Mouse (Mus musculus): Measurements from ENCODE around the gene Prpf40b. TPM values are rescaled to one million over a fixed set of nuclear protein-coding genes. Genes with fewer than 3 reads are reported as not detected.
A peak's percentile ranks its signal among the peaks of the same experiment; 100 is the strongest.

The Prpf40b gene
- polyA plus RNA-seq, 1 experiment from 2014 or later: 30.5 TPM

GRCm38 (mm10) chr15:99253772-99254171, 41.1 kb upstream of the Prpf40b start:
- H3K4me2 ChIP-seq: 0 out of 2 replicates have a peak overlapping the region, but pooled peaks have one; percentile 94

GRCm38 (mm10) chr15:99254477-99255005, 40.3 kb upstream of the Prpf40b start:
- no peak for ATAC-seq (replicated peaks; ENCODE audit: low FRiP score)
- 87% methylated on average over 2 of the region's 2 CpGs for WGBS

More at GRCm38 (mm10) chr15:99253772-99254171, 41.1 kb upstream of the Prpf40b start:
- no peak for DNase-seq (ENCODE audit: low spot score)
- Histone ChIP-seq H3K27ac (ENCODE audit: low read depth, low read length) (no peak overlapping the region), H3K9me3 (ENCODE audit: control insufficient read depth, low read length) (no peaks in the 10 kb centered on the region), H3K27me3 (replicated peaks; ENCODE audit: control insufficient read depth, insufficient read depth, low read length) (no peaks in the 10 kb centered on the region), H3K4me3 (ENCODE audit: low read depth, low read length) (no peak overlapping the region), H3K36me3 (ENCODE audit: control insufficient read depth, insufficient read depth, low read length) (no peaks in the 10 kb centered on the region), H3K9ac (ENCODE audit: low read depth, low read length) (no peak overlapping the region), H3K4me1 (replicated peaks; ENCODE audit: control insufficient read depth, insufficient read depth, low read length) (peaks cover 11% of the 10 kb centered on the region)
- 89% methylated on average over 6 of the region's 6 CpGs for WGBS
- no peak for ATAC-seq (replicated peaks; ENCODE audit: low FRiP score)

GRCm38 (mm10) chr15:99255241-99255749, 39.6 kb upstream of the Prpf40b start:
- Histone ChIP-seq H3K4me2 (no peak overlapping the region), H3K9ac (ENCODE audit: low read depth, low read length) (no peak overlapping the region), H3K4me3 (ENCODE audit: low read depth, low read length) (no peak overlapping the region), H3K36me3 (ENCODE audit: control insufficient read depth, insufficient read depth, low read length) (no peaks in the 10 kb centered on the region), H3K9me3 (ENCODE audit: control insufficient read depth, low read length) (no peaks in the 10 kb centered on the region), H3K4me1 (replicated peaks; ENCODE audit: control insufficient read depth, insufficient read depth, low read length) (peaks cover 14% of the 10 kb centered on the region), H3K27me3 (replicated peaks; ENCODE audit: control insufficient read depth, insufficient read depth, low read length) (no peaks in the 10 kb centered on the region), H3K27ac (ENCODE audit: low read depth, low read length) (no peak overlapping the region)
- DNase-seq (ENCODE audit: low spot score) (no peak), ATAC-seq (replicated peaks; ENCODE audit: low FRiP score) (no peak)
- 83% methylated on average over 6 of the region's 6 CpGs for WGBS

More at GRCm38 (mm10) chr15:99254477-99255005, 40.3 kb upstream of the Prpf40b start:
- Histone ChIP-seq H3K27ac (ENCODE audit: low read depth, low read length) (no peak overlapping the region), H3K9me3 (ENCODE audit: control insufficient read depth, low read length) (no peaks in the 10 kb centered on the region), H3K4me3 (ENCODE audit: low read depth, low read length) (no peak overlapping the region), H3K4me1 (replicated peaks; ENCODE audit: control insufficient read depth, insufficient read depth, low read length) (peaks cover 11% of the 10 kb centered on the region), H3K9ac (ENCODE audit: low read depth, low read length) (no peak overlapping the region), H3K36me3 (ENCODE audit: control insufficient read depth, insufficient read depth, low read length) (no peaks in the 10 kb centered on the region), H3K27me3 (replicated peaks; ENCODE audit: control insufficient read depth, insufficient read depth, low read length) (no peaks in the 10 kb centered on the region), H3K4me2 (no peak overlapping the region)
- no peak for DNase-seq (ENCODE audit: low spot score)

GRCm38 (mm10) chr15:99259167-99259729, 35.6 kb upstream of the Prpf40b start:
- Histone ChIP-seq H3K27me3 (replicated peaks; ENCODE audit: control insufficient read depth, insufficient read depth, low read length) (no peaks in the 10 kb centered on the region), H3K4me3 (ENCODE audit: low read depth, low read length) (no peak overlapping the region), H3K4me1 (replicated peaks; ENCODE audit: control insufficient read depth, insufficient read depth, low read length) (peaks cover 4% of the 10 kb centered on the region), H3K9me3 (ENCODE audit: control insufficient read depth, low read length) (no peaks in the 10 kb centered on the region), H3K36me3 (ENCODE audit: control insufficient read depth, insufficient read depth, low read length) (no peaks in the 10 kb centered on the region), H3K4me2 (peak overlapping the region; percentile 81), H3K27ac (ENCODE audit: low read depth, low read length) (no peak overlapping the region), H3K9ac (ENCODE audit: low read depth, low read length) (no peak overlapping the region)
- DNase-seq (ENCODE audit: low spot score): no peak
- 59% methylated on average over 8 of the region's 8 CpGs for WGBS
- peak; percentile 67 for ATAC-seq (replicated peaks; ENCODE audit: low FRiP score)

DNA sequence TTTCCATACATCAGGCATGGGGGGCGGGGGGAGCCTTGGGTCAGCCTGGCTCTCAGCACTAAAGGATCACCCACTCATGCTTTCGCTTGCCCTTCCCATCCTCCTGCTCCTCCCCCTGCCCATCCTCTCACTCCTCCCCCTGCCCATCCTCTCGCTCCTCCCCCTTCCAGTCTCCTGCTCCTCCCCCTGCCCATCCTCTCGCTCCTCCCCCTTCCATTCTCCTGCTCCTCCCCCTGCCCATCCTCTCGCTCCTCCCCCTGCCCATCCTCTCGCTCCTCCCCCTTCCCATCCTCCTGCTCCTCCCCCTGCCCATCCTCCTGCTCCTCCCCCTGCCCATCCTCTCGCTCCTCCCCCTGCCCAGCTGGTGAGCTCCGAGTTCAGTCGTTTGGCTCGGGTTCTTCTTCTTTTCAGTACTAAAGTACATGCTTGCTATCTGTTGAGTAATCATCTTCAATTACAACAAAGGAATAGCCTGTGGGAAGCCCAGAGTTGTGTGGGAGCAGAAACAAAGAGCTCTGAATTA, 35.1 kb upstream of the Prpf40b start:
- H3K9ac ChIP-seq (ENCODE audit: low read depth, low read length): no peak overlapping the region

GRCm38 (mm10) chr15:99262702-99263101, 32.2 kb upstream of the Prpf40b start:
- no peak overlapping the region for H3K27ac ChIP-seq (ENCODE audit: low read depth, low read length)
- no peak overlapping the region for H3K4me3 ChIP-seq (ENCODE audit: low read depth, low read length)
- no peak for DNase-seq (ENCODE audit: low spot score)
- ATAC-seq (replicated peaks; ENCODE audit: low FRiP score): no peak
- no peak overlapping the region for H3K9ac ChIP-seq (ENCODE audit: low read depth, low read length)
- no peaks in the 10 kb centered on the region for H3K9me3 ChIP-seq (ENCODE audit: control insufficient read depth, low read length)
- H3K36me3 ChIP-seq (ENCODE audit: control insufficient read depth, insufficient read depth, low read length): no peaks in the 10 kb centered on the region
- 71% methylated on average over 10 of the region's 10 CpGs for WGBS
- H3K4me2 ChIP-seq: no peak overlapping the region
- peaks cover 4% of the 10 kb centered on the region for H3K4me1 ChIP-seq (replicated peaks; ENCODE audit: control insufficient read depth, insufficient read depth, low read length)
- H3K27me3 ChIP-seq (replicated peaks; ENCODE audit: control insufficient read depth, insufficient read depth, low read length): no peaks in the 10 kb centered on the region

More for the DNA sequence above, 35.1 kb upstream of the Prpf40b start:
- 1% methylated on average over 8 of the region's 10 CpGs for WGBS
- H3K9me3 ChIP-seq (ENCODE audit: control insufficient read depth, low read length): no peaks in the 10 kb centered on the region
- ATAC-seq (replicated peaks; ENCODE audit: low FRiP score) (peak; percentile 71), DNase-seq (ENCODE audit: low spot score) (peak; percentile 77)
- peak overlapping the region; percentile 40 for H3K4me3 ChIP-seq (ENCODE audit: low read depth, low read length)
- no peaks in the 10 kb centered on the region for H3K27me3 ChIP-seq (replicated peaks; ENCODE audit: control insufficient read depth, insufficient read depth, low read length)
- H3K36me3 ChIP-seq (ENCODE audit: control insufficient read depth, insufficient read depth, low read length): no peaks in the 10 kb centered on the region
- no peak overlapping the region; the same call in 1 of the 2 replicates for H3K27ac ChIP-seq (ENCODE audit: low read depth, low read length)
- peak overlapping the region; percentile 81 for H3K4me2 ChIP-seq
- peaks cover 4% of the 10 kb centered on the region for H3K4me1 ChIP-seq (replicated peaks; ENCODE audit: control insufficient read depth, insufficient read depth, low read length)

DNA sequence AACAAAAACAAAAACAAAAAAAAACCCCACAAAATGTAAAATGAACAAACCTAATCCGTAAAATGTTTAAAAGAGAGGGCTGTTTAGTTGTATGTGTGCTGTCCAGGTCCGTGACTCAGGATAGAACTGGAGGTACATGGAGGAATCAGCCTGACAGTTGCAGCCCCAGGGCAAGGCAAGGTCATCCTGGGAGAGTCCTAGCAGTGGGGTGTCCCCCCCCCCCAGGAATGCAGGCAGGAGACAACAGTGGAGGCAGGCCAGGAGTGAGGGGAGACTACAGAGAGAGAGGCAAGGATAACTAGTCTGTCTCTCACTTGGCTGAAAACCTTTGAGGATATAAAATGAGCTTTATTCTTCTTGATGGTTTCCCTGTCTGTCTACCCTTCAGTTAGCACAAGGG, 30.5 kb upstream of the Prpf40b start:
- DNase-seq (ENCODE audit: low spot score) (no peak), ATAC-seq (replicated peaks; ENCODE audit: low FRiP score) (no peak)
- WGBS: 82% methylated on average over 2 of the region's 2 CpGs
- H3K27me3 ChIP-seq (replicated peaks; ENCODE audit: control insufficient read depth, insufficient read depth, low read length): no peaks in the 10 kb centered on the region
- no peaks in the 10 kb centered on the region for H3K36me3 ChIP-seq (ENCODE audit: control insufficient read depth, insufficient read depth, low read length)
- no peak overlapping the region for H3K4me2 ChIP-seq
- H3K27ac ChIP-seq (ENCODE audit: low read depth, low read length): no peak overlapping the region
- peaks cover 4% of the 10 kb centered on the region for H3K4me1 ChIP-seq (replicated peaks; ENCODE audit: control insufficient read depth, insufficient read depth, low read length)
- no peaks in the 10 kb centered on the region for H3K9me3 ChIP-seq (ENCODE audit: control insufficient read depth, low read length)
- H3K4me3 ChIP-seq (ENCODE audit: low read depth, low read length): no peak overlapping the region
- H3K9ac ChIP-seq (ENCODE audit: low read depth, low read length): no peak overlapping the region

DNA sequence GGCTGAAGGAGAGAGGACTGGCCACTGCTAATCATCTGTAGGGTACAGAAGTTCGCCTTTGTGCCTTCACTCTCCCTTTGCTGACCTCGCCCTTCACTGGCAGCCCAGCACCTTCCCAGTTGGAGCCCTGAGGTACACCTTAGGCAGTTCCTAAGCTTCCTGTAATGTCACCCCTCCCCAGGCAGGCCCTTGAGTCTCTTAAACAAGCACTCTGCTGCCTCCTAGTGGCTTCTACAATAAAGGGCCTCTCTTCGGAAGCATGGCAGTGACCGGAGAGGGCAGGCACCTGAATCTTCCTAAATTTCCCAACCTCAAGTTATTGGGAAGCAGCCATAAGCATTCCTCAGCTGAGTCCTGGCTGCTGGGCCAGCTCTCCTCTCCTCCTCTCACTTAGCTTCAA, 29.2 kb upstream of the Prpf40b start:
- Histone ChIP-seq H3K27ac (ENCODE audit: low read depth, low read length) (no peak overlapping the region), H3K36me3 (ENCODE audit: control insufficient read depth, insufficient read depth, low read length) (no peaks in the 10 kb centered on the region), H3K9me3 (ENCODE audit: control insufficient read depth, low read length) (no peaks in the 10 kb centered on the region), H3K4me2 (no peak overlapping the region), H3K27me3 (replicated peaks; ENCODE audit: control insufficient read depth, insufficient read depth, low read length) (no peaks in the 10 kb centered on the region), H3K9ac (ENCODE audit: low read depth, low read length) (no peak overlapping the region), H3K4me1 (replicated peaks; ENCODE audit: control insufficient read depth, insufficient read depth, low read length) (no peaks in the 10 kb centered on the region), H3K4me3 (ENCODE audit: low read depth, low read length) (no peak overlapping the region)
- DNase-seq (ENCODE audit: low spot score) (peak; percentile 57), ATAC-seq (replicated peaks; ENCODE audit: low FRiP score) (peak; percentile 29; the same call in 1 of the 2 replicates)
- 22% methylated on average over 4 of the region's 4 CpGs for WGBS

DNA sequence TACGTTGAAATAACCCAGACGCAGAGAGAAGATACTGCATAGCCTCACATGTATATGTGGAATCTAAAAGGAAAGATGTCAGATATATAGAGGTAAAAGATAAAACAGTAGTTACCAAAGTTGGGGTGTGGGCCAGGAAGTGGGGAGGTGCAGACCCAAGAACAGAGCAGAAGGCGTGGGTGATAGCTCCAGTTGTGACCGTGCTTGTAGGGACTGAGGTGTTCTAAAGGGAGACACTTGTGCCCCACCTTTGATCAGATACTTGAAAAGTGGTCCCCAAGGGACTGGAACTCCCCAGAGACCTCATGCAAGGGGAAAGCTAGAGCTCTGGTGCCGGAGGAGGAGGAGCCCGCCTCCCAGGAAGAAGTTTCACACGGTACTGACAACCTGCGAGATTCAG, 18.8 kb upstream of the Prpf40b start:
- no peaks in the 10 kb centered on the region for H3K9me3 ChIP-seq (ENCODE audit: control insufficient read depth, low read length)
- WGBS: 74% methylated on average over 8 of the region's 8 CpGs
- H3K27ac ChIP-seq (ENCODE audit: low read depth, low read length): no peak overlapping the region
- H3K4me3 ChIP-seq (ENCODE audit: low read depth, low read length): no peak overlapping the region
- no peak for ATAC-seq (replicated peaks; ENCODE audit: low FRiP score)
- DNase-seq (ENCODE audit: low spot score): no peak
- no peak overlapping the region for H3K4me2 ChIP-seq
- 0 out of 2 replicates have a peak, but pooled peaks cover 3% of the 10 kb centered on the region for H3K27me3 ChIP-seq (replicated peaks; ENCODE audit: control insufficient read depth, insufficient read depth, low read length)
- no peak overlapping the region for H3K9ac ChIP-seq (ENCODE audit: low read depth, low read length)
- no peaks in the 10 kb centered on the region for H3K4me1 ChIP-seq (replicated peaks; ENCODE audit: control insufficient read depth, insufficient read depth, low read length)
- no peaks in the 10 kb centered on the region for H3K36me3 ChIP-seq (ENCODE audit: control insufficient read depth, insufficient read depth, low read length)

All from liver, embryonic 11.5 days (tissue).